Mouse (Mus musculus) lung, postnatal 14 days (tissue): ENCODE results near the gene Trim11.
"Not testable (repeated sequence)": the region's sequence is repeated elsewhere in the genome, so short reads cannot be mapped to it uniquely, and the experiment has no call there.

Source experiments
- DNase-seq: peaks from one replicate; pipeline ENCODE4 v3.0.0; 2021

Trim11 gene

GRCm38 (mm10) chr11:58978027-58978705, at the start of gene Trim11:
Gene Trim11, plus strand, starts transcription at chr11:58978093.
- peak; percentile 62 for DNase-seq

- no peak for DNase-seq
These were observed 48.8 kb upstream of the Trim11 start for GRCm38 (mm10) chr11:58929055-58929454.

GRCm38 (mm10) chr11:58929641-58930040, 48.3 kb upstream of the Trim11 start:
- DNase-seq, result no peak

- no peak for DNase-seq
These were observed 47.6 kb upstream of the Trim11 start for GRCm38 (mm10) chr11:58930254-58930653.

- DNase-seq, result no peak
These were observed 46.3 kb upstream of the Trim11 start for GRCm38 (mm10) chr11:58931576-58931975.

GRCm38 (mm10) chr11:58937909-58938308, 40.0 kb upstream of the Trim11 start:
- DNase-seq, result no peak

- peak; percentile 92 for DNase-seq
These were observed 39.4 kb upstream of the Trim11 start, which contains the start of gene Rnf187 for GRCm38 (mm10) chr11:58938322-58939087. Gene Rnf187, minus strand, starts transcription at chr11:58938916.

- DNase-seq, result no peak
These were observed 38.8 kb upstream of the Trim11 start for GRCm38 (mm10) chr11:58939088-58939439.

GRCm38 (mm10) chr11:58944136-58944535, 33.8 kb upstream of the Trim11 start:
- DNase-seq, result no peak

- no peak for DNase-seq
These were observed 30.6 kb upstream of the Trim11 start for GRCm38 (mm10) chr11:58947306-58947705.

- DNase-seq, result no peak
These were observed 29.9 kb upstream of the Trim11 start for GRCm38 (mm10) chr11:58947798-58948528.

GRCm38 (mm10) chr11:58948542-58949479, 29.1 kb upstream of the Trim11 start, which contains the start of gene Hist3h2ba:
Gene Hist3h2ba, plus strand, starts transcription at chr11:58948920.
- peak; percentile 29 for DNase-seq

GRCm38 (mm10) chr11:58949480-58950431, 28.1 kb upstream of the Trim11 start:
- no peak for DNase-seq

- DNase-seq, result no peak
These were observed 26.7 kb upstream of the Trim11 start for GRCm38 (mm10) chr11:58951210-58951609.

GRCm38 (mm10) chr11:58953351-58954169, 24.3 kb upstream of the Trim11 start:
- DNase-seq, result peak; percentile 25

- DNase-seq, result not testable (repeated sequence)
These were observed 23.8 kb upstream of the Trim11 start for GRCm38 (mm10) chr11:58954170-58954419.

GRCm38 (mm10) chr11:58954420-58955142, 23.3 kb upstream of the Trim11 start, which contains the start of the genes Hist3h2a and Trim17:
Gene Hist3h2a, plus strand, starts transcription at chr11:58954685.
Gene Trim17, plus strand, starts transcription at chr11:58954685.
- peak; percentile 82 for DNase-seq

- DNase-seq, result no peak
These were observed 22.6 kb upstream of the Trim11 start for GRCm38 (mm10) chr11:58955143-58955867.

GRCm38 (mm10) chr11:58955868-58956257, 22.0 kb upstream of the Trim11 start:
- DNase-seq, result no peak
